Comparison of ENCODE assay signal across 21 mouse cellular contexts in genomic region chr17:24288477-24288876, GRCm38 (mm10). TPM values are rescaled to one million over a fixed set of nuclear protein-coding genes. Genes with fewer than 3 reads are reported as not detected.
DNase-seq lines count a peak whose midpoint lies in the region; ATAC-seq lines count a peak whose summit lies in the region.
"Had no signal": no experiment of that assay in that cellular context is flagged by ENCODE, and none has a peak within 500 bp of the region (broad histone marks: within the 10 kb centered on the region; RNA-seq: fewer than 3 reads in every experiment).

No protein-coding gene starts in this region.

- intact Hi-C loops in left cerebral cortex, postnatal 36 days (cut with DNase I): no loop called here

- ATAC-seq in CD4-positive, CD25-positive, alpha-beta regulatory T cell, adult 4 months: peak; percentile 88
- ATAC-seq in granulocyte monocyte progenitor cell, adult 5-6 weeks (replicated peaks; ENCODE audit: poor library complexity, severe bottlenecking): peak; percentile 52
- ATAC-seq: forebrain, embryonic 13.5 days; forebrain, embryonic 16.5 days; inflammation-experienced regulatory T-cells, adult 6 months; intestine, embryonic 16.5 days; Patski had no signal

- peak; percentile 5 for DNase-seq in CD4-positive, CD25-positive, alpha-beta regulatory T cell, adult 2 months (ENCODE audit: low read depth, low spot score)
- no peak for DNase-seq in urinary bladder, postnatal 14 days (ENCODE audit: low spot score)
- no peak for DNase-seq in adrenal gland, adult 8-10 months
- no peak for DNase-seq in left cerebral cortex, postnatal 36 days (ENCODE audit: low spot score in 2 of 2)
- DNase-seq: adrenal gland, adult 2 months; adrenal gland, postnatal 25 days; cerebellum, adult 11-12 months; cerebellum, adult 9-10 months; cerebellum, postnatal 14 days; gastrocnemius, postnatal 10 days; gastrocnemius, postnatal 36 days; heart, adult 11 months; heart, postnatal 14 days; kidney, adult 18-20 months had no signal

RNA-seq across cellular contexts. Expression of gene Ccnf, which starts 37.2 kb away (rescaled TPM):
- 1 to 10 TPM; 4.1 to 6.6 TPM for polyA plus RNA-seq in CD4-positive, CD25-positive, alpha-beta regulatory T cell, adult 4 months (2017; shearing (Covaris generic))
- 6.1 and 18.3 TPM in 2 replicates for total RNA-seq in granulocyte monocyte progenitor cell, adult 5-6 weeks (2014; fragmentation: Nextera tagmentation)
- 22.7 and 24.1 TPM in 2 replicates for total RNA-seq in granulocyte monocyte progenitor cell, adult 5-6 weeks (2017)
- total RNA-seq in adrenal gland, adult 8-10 months (2022): 1 to 10 TPM; 1.9 to 3.6 (median 2.7) TPM
- total RNA-seq in left cerebral cortex, postnatal 36 days (2021): 1 to 10 TPM; 4.9 to 5.4 TPM
